Mouse (Mus musculus) limb, embryonic 11.5 days (tissue): ENCODE results near the gene Utrn. TPM values are rescaled to one million over a fixed set of nuclear protein-coding genes. Genes with fewer than 3 reads are reported as not detected.

Experiments
- ATAC-seq: fragments of 200-750 bp; cut with Nextera tagmentation; 2 replicates; pipeline ENCODE4 v1.8.0; 2017; ENCODE audit warnings: low read depth; ENCODE audit not compliant: insufficient number of reproducible peaks, low FRiP score, low TSS enrichment
- DNase-seq: peaks from one replicate; pipeline ENCODE4 v3.0.0-alpha.2; 2015; ENCODE audit warnings: low spot score
- H3K27ac ChIP-seq: fragments of 300-500 bp; sonication (generic); replicated peaks from 2 replicates; pipeline ENCODE4 v1.5.1; 2014; ENCODE audit warnings: low read depth, mild to moderate bottlenecking, low read length
- H3K27me3 ChIP-seq: fragments of 300-500 bp; sonication (generic); 2 replicates; pipeline ENCODE4 v1.6.1; 2014; ENCODE audit warnings: mild to moderate bottlenecking, low read length, mixed read lengths; ENCODE audit not compliant: control insufficient read depth, insufficient read depth
- H3K36me3 ChIP-seq: fragments of 300-500 bp; sonication (generic); 2 replicates; pipeline ENCODE4 v1.6.1; 2014; ENCODE audit warnings: mild to moderate bottlenecking, low read length, moderate library complexity, mixed read lengths; ENCODE audit not compliant: control insufficient read depth, insufficient read depth
- H3K4me1 ChIP-seq: fragments of 300-500 bp; sonication (generic); 2 replicates; pipeline ENCODE4 v1.6.1; 2014; ENCODE audit warnings: low read length, mixed read lengths; ENCODE audit not compliant: control insufficient read depth, insufficient read depth
- H3K4me2 ChIP-seq: fragments of 300-500 bp; sonication (generic); 2 replicates; pipeline ENCODE4 v1.6.1; 2014; ENCODE audit warnings: low read depth, mild to moderate bottlenecking, moderate library complexity; ENCODE audit not compliant: severe bottlenecking
- H3K4me3 ChIP-seq: fragments of 300-500 bp; sonication (generic); 2 replicates; pipeline ENCODE4 v1.5.1; 2014; ENCODE audit warnings: low read depth, low read length
- H3K9ac ChIP-seq: fragments of 300-500 bp; sonication (generic); 2 replicates; pipeline ENCODE4 v1.6.1; 2014; ENCODE audit warnings: mild to moderate bottlenecking, low read length
- H3K9me3 ChIP-seq: fragments of 300-500 bp; sonication (generic); 2 replicates; pipeline ENCODE4 v1.6.1; 2016; ENCODE audit warnings: low read length; ENCODE audit not compliant: control insufficient read depth
- WGBS: fragments of 180-500 bp; shearing (Covaris S2); extraction: QIAGEN DNeasy Blood & Tissue Kit; methylation state at CpG from one replicate; pipeline ENCODE4 v1.1.7; 2014; 5-methylcytosine and 5-hydroxymethylcytosine counted together
- polyA plus RNA-seq: library from polyadenylated mRNA; unstranded; fragments of >200 nt; fragmentation: Nextera tagmentation; extraction: Ambion mirVana; gene quantifications from 2 replicates; pipeline ENCODE4 v1.2.1, GENCODE M21; 2014

Utrn gene
- polyA plus RNA-seq, 1 experiment from 2014 or later, result 41.0 TPM

GRCm38 (mm10) chr10:12724247-12725001 lies 144.7 kb downstream of the Utrn start:
- 80% methylated on average over 14 of the region's 14 CpGs for WGBS
- ATAC-seq (no peak), DNase-seq (no peak)
- H3K27ac ChIP-seq, result no peak overlapping the region
- H3K9me3 ChIP-seq, result no peaks in the 10 kb centered on the region
- H3K36me3 ChIP-seq, result 0 out of 2 replicates have a peak, but pooled peaks cover under 1% of the 10 kb centered on the region
- H3K4me1 ChIP-seq, result no peaks in the 10 kb centered on the region
- no peak overlapping the region for H3K4me3 ChIP-seq
- H3K4me2 ChIP-seq, result no peak overlapping the region
- H3K27me3 ChIP-seq, result no peaks in the 10 kb centered on the region
- no peak overlapping the region for H3K9ac ChIP-seq

- Histone ChIP-seq H3K4me3 (no peak overlapping the region), H3K4me2 (no peak overlapping the region), H3K36me3 (0 out of 2 replicates have a peak, but pooled peaks cover 3% of the 10 kb centered on the region), H3K9me3 (no peaks in the 10 kb centered on the region), H3K9ac (no peak overlapping the region), H3K4me1 (no peaks in the 10 kb centered on the region), H3K27ac (no peak overlapping the region), H3K27me3 (no peaks in the 10 kb centered on the region)
- DNase-seq (no peak), ATAC-seq (no peak)
- 66% methylated on average over 3 of the region's 3 CpGs for WGBS
Measured at GRCm38 (mm10) chr10:12723269-12723668, 145.9 kb downstream of the Utrn start.

DNA sequence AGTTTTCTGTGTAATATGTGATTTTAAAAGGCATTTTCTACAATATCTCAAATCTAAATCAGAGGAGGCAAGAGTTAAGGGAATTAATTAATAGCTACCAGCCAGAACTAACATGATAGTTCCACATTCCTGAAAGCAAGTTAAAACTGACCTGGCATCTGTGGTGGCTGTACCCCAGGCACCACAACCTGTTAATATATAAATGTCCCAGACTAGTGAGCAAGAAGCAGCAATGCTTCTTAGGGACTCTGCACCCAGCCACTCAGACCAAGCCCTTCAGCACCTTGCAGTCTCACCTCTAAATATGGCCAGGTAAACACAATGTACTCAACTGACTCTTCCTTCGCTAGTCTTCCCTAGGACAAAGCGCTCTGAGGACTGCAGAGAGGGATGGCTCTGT lies 147.1 kb downstream of the Utrn start:
- Histone ChIP-seq H3K36me3 (peaks cover 3% of the 10 kb centered on the region; the same call in 1 of the 2 replicates), H3K9me3 (no peaks in the 10 kb centered on the region), H3K9ac (no peak overlapping the region), H3K4me2 (no peak overlapping the region), H3K27me3 (no peaks in the 10 kb centered on the region), H3K4me1 (no peaks in the 10 kb centered on the region), H3K27ac (no peak overlapping the region), H3K4me3 (no peak overlapping the region)
- DNase-seq, result no peak
- 93% methylated on average over 2 of the region's 2 CpGs for WGBS
- no peak for ATAC-seq

DNA sequence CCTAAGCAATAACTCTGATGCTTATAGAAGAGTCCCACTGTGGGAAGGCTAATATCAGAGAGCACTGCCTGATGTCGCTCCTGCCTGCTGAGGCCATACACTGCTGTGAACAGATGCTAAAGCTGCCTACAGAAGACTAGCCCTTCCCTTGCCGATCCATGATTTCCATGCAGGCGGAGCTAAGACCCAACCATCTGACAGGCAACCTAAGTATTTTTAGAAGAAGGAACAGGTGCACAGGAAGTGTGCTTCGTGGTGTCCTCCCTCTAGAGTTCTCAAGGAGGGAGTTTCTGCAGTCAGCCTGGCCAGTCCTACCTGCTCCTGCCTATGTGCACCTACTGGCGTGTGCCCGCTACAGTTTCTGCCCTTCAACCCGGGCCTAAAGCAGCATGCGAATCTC lies 150.8 kb downstream of the Utrn start:
- Histone ChIP-seq H3K27me3 (no peaks in the 10 kb centered on the region), H3K4me1 (no peaks in the 10 kb centered on the region), H3K4me2 (no peak overlapping the region), H3K9me3 (no peaks in the 10 kb centered on the region), H3K9ac (no peak overlapping the region; the same call in 1 of the 2 replicates), H3K36me3 (peaks cover 3% of the 10 kb centered on the region; the same call in 1 of the 2 replicates), H3K27ac (no peak overlapping the region), H3K4me3 (no peak overlapping the region)
- 93% methylated on average over 8 of the region's 8 CpGs for WGBS
- no peak for ATAC-seq
- DNase-seq, result no peak

GRCm38 (mm10) chr10:12717381-12717780 lies 151.8 kb downstream of the Utrn start:
- no peak overlapping the region for H3K4me3 ChIP-seq
- no peak overlapping the region for H3K4me2 ChIP-seq
- H3K9ac ChIP-seq, result no peak overlapping the region
- H3K36me3 ChIP-seq, result peaks cover 5% of the 10 kb centered on the region; the same call in 1 of the 2 replicates
- DNase-seq, result no peak
- H3K4me1 ChIP-seq, result no peaks in the 10 kb centered on the region
- H3K27me3 ChIP-seq, result no peaks in the 10 kb centered on the region
- no peak for ATAC-seq
- no peak overlapping the region for H3K27ac ChIP-seq
- WGBS, result 90% methylated on average over 3 of the region's 3 CpGs
- no peaks in the 10 kb centered on the region for H3K9me3 ChIP-seq

- 81% methylated on average over 5 of the region's 5 CpGs for whole genome bisulfite sequencing
- Histone ChIP-seq H3K9ac (no peak overlapping the region), H3K36me3 (peaks cover 5% of the 10 kb centered on the region; the same call in 1 of the 2 replicates), H3K27ac (no peak overlapping the region), H3K9me3 (no peaks in the 10 kb centered on the region), H3K4me3 (no peak overlapping the region), H3K4me1 (no peaks in the 10 kb centered on the region), H3K4me2 (no peak overlapping the region), H3K27me3 (no peaks in the 10 kb centered on the region)
- ATAC-seq (no peak), DNase-seq (no peak)
Measured at GRCm38 (mm10) chr10:12716657-12717327, 152.4 kb downstream of the Utrn start.

- ATAC-seq (no peak), DNase-seq (no peak)
- H3K9ac ChIP-seq, result no peak overlapping the region
- no peaks in the 10 kb centered on the region for H3K27me3 ChIP-seq
- peaks cover 2% of the 10 kb centered on the region; the same call in 1 of the 2 replicates for H3K36me3 ChIP-seq
- no peak overlapping the region for H3K4me2 ChIP-seq
- WGBS, result 91% methylated on average over 14 of the region's 14 CpGs
- H3K9me3 ChIP-seq, result no peaks in the 10 kb centered on the region
- H3K27ac ChIP-seq, result no peak overlapping the region
- H3K4me3 ChIP-seq, result no peak overlapping the region
- no peaks in the 10 kb centered on the region for H3K4me1 ChIP-seq
Measured at GRCm38 (mm10) chr10:12713236-12713855, 155.8 kb downstream of the Utrn start.

DNA sequence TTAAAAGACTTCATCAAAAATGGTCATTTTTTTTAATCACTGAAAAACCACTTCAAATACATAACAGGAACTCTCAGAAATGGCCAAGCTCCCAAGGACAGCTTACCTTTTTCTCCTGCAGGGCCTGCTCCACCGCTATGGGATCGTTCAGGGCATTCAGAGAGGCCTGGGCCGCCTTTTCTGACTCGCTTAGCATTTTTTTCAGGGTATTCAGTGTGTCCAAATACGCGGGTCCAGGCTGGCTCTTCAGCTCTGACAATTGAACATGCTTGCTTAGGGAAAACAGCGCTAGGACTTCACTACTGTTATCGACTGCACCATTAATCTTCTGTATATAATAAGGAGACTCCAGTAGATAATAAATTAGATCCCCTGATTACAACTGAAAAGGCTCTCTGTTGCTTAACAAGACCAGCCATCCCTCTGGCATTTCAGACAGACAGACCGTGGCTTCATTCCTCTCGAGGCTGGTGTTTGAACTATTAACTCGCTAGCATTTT lies 157.8 kb downstream of the Utrn start:
- no peaks in the 10 kb centered on the region for H3K9me3 ChIP-seq

More for the DNA sequence above, 157.8 kb downstream of the Utrn start:
- DNase-seq, result no peak
- Histone ChIP-seq H3K36me3 (peaks cover 2% of the 10 kb centered on the region; the same call in 1 of the 2 replicates), H3K9ac (no peak overlapping the region), H3K4me1 (no peaks in the 10 kb centered on the region), H3K4me3 (no peak overlapping the region), H3K4me2 (no peak overlapping the region), H3K27me3 (no peaks in the 10 kb centered on the region), H3K27ac (no peak overlapping the region)
- 87% methylated on average over 11 of the region's 11 CpGs for WGBS
- ATAC-seq, result no peak
